Mouse (Mus musculus) liver, adult 2 months (tissue): ENCODE results near the gene Ube2h.

Experiments used
- CTCF ChIP-seq: fragments of 200-500 bp; IDR thresholded peaks from 2 replicates; pipeline ENCODE4 v1.5.1; 2011; ENCODE audit warnings: low read depth, low read length, control low read depth
- POLR2A ChIP-seq: fragments of 200-500 bp; IDR thresholded peaks from 2 replicates; pipeline ENCODE4 v1.6.1; 2011; ENCODE audit warnings: low read length, control low read depth; ENCODE audit not compliant: insufficient read depth; ENCODE audit errors: extremely low read depth

DNA sequence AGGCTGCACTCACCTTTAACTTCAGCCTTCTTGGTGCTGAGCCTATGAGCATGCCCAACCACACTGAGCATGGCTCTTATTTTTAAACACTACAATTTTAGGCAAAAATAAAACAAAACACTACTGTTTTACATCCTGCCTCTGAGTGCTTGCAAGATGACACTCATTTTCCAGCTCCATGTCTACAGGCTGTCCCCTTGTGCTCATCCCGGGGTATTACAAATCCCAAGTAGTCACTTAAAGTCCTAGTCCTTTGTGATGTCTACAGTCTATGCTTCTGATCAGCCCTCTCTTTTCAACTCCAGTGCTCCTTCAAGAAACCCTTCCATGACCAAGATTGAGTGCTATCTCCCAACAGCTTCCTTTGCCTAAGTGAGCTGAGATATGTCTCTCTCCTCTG lies 26.0 kb downstream of the Ube2h start:
- no peak for TF ChIP-seq POLR2A
- no peak for TF ChIP-seq CTCF
